10 mouse cellular contexts compared by ENCODE assay signal in genomic region chr13:20472891-20473539, GRCm38 (mm10).
DNase-seq lines count a peak whose midpoint lies in the region; ATAC-seq and TF ChIP-seq lines count a peak whose summit lies in the region.
"Had no signal": no experiment of that assay in that cellular context is flagged by ENCODE, and none has a peak within 500 bp of the region (broad histone marks: within the 10 kb centered on the region; RNA-seq: fewer than 3 reads in every experiment).

No protein-coding gene starts in this region.

- H3K27me3 ChIP-seq in forebrain, embryonic 15.5 days, result no peaks in the 10 kb centered on the region
- H3K27me3 ChIP-seq: embryonic facial prominence, embryonic 15.5 days had no signal

- peak overlapping the region; percentile 90 for H3K27ac ChIP-seq in forebrain, embryonic 15.5 days (replicated peaks)
- peak overlapping the region; percentile 87 for H3K27ac ChIP-seq in olfactory bulb, adult 2 months (ENCODE audit: insufficient read depth, low read depth, low read length)
- H3K27ac ChIP-seq: embryonic facial prominence, embryonic 15.5 days had no signal

- peaks cover 33% of the 10 kb centered on the region for H3K4me1 ChIP-seq in forebrain, embryonic 15.5 days
- H3K4me1 ChIP-seq in olfactory bulb, adult 2 months (ENCODE audit: control insufficient read depth, insufficient read depth, low read length), result peaks cover 5% of the 10 kb centered on the region
- H3K4me1 ChIP-seq: embryonic facial prominence, embryonic 15.5 days had no signal

- H3K36me3 ChIP-seq in forebrain, embryonic 15.5 days, result no peaks in the 10 kb centered on the region
- H3K36me3 ChIP-seq: embryonic facial prominence, embryonic 15.5 days had no signal

- H3K4me3 ChIP-seq in forebrain, embryonic 15.5 days, result peak overlapping the region; percentile 54
- H3K4me3 ChIP-seq in olfactory bulb, adult 2 months (ENCODE audit: insufficient read depth, low read depth, low read length), result peak overlapping the region; percentile 53
- H3K4me3 ChIP-seq: embryonic facial prominence, embryonic 15.5 days had no signal

- no peaks in the 10 kb centered on the region for H3K9me3 ChIP-seq in forebrain, embryonic 15.5 days
- H3K9me3 ChIP-seq: embryonic facial prominence, embryonic 15.5 days had no signal

- 30% methylated on average over 15 of the region's 15 CpGs for WGBS in forebrain, embryonic 15.5 days
- WGBS in olfactory bulb, adult 2 months, result 11% methylated on average over 15 of the region's 15 CpGs

- DNase-seq in cerebellum, adult 8-10 months, result peak; percentile 67
- DNase-seq in left cerebral cortex, adult 11 months (ENCODE audit: low spot score), result peak; percentile 66
- DNase-seq in ovary, postnatal 10 days (ENCODE audit: low spot score), result no peak
- DNase-seq in thymus, postnatal 14 days, result no peak
- no peak for DNase-seq in heart, adult 18-20 months
- DNase-seq: kidney, adult 18-20 months; lung, embryonic 14.5 days had no signal

- H3K9ac ChIP-seq in forebrain, embryonic 15.5 days (replicated peaks), result peak overlapping the region; percentile 51
- H3K9ac ChIP-seq: embryonic facial prominence, embryonic 15.5 days; lung, embryonic 14.5 days had no signal

- ATAC-seq in forebrain, embryonic 15.5 days (replicated peaks), result peak; percentile 88

- H3K4me2 ChIP-seq in forebrain, embryonic 15.5 days (replicated peaks), result peak overlapping the region; percentile 70
- H3K4me2 ChIP-seq: embryonic facial prominence, embryonic 15.5 days; lung, embryonic 14.5 days had no signal

- no peak for TF ChIP-seq POLR2A in olfactory bulb, adult 2 months (IDR thresholded peaks at IDR 0.05; ENCODE audit: insufficient read depth, low read depth, low read length)

- TF ChIP-seq CTCF in olfactory bulb, adult 2 months (IDR thresholded peaks at IDR 0.05; ENCODE audit: insufficient read depth, low read depth, low read length), result no peak

Comparison
In these comparisons a context has a peak if more than half of its experiments do, and no peak if none do; other contexts are left out.
1. DNase-seq: peak in cerebellum, adult 8-10 months (single experiment) and left cerebral cortex, adult 11 months (single experiment); none in ovary, postnatal 10 days (single experiment), thymus, postnatal 14 days (single experiment) and heart, adult 18-20 months (0 of 2).